Mouse (Mus musculus): Measurements from ENCODE around the gene Cyp4x1. TPM values are rescaled to one million over a fixed set of nuclear protein-coding genes. Genes with fewer than 3 reads are reported as not detected.
"Not testable (repeated sequence)": the region's sequence is repeated elsewhere in the genome, so short reads cannot be mapped to it uniquely, and the experiment has no call there.

Gene Cyp4x1
- 10.0 and 11.3 TPM in 2 replicates for polyA plus RNA-seq (2012; rRNA removed)

- TF ChIP-seq POLR2A (IDR thresholded peaks at IDR 0.05; ENCODE audit: extremely low read depth, insufficient read depth, low read length) (peak; percentile 44), CTCF (IDR thresholded peaks at IDR 0.05; ENCODE audit: extremely low read depth, insufficient read depth, low read length) (no peak)
- Histone ChIP-seq H3K27ac (ENCODE audit: insufficient read depth, low read length) (peak within 1 kb of the TSS; percentile 94), H3K4me1 (ENCODE audit: control insufficient read depth, insufficient read depth, low read length) (no peaks in the 10 kb centered on the region), H3K4me3 (ENCODE audit: insufficient read depth, low read length) (peak within 1 kb of the TSS; percentile 53)
These were observed at the start of gene Cyp4x1 for GRCm38 (mm10) chr4:115133621-115134295. Cyp4x1 (minus strand) TSS chr4:115134281.

- not testable (repeated sequence) for H3K27ac ChIP-seq (ENCODE audit: insufficient read depth, low read length); H3K4me3 ChIP-seq (ENCODE audit: insufficient read depth, low read length); H3K4me1 ChIP-seq (ENCODE audit: control insufficient read depth, insufficient read depth, low read length)
These were observed 42.1 kb upstream of the Cyp4x1 start for GRCm38 (mm10) chr4:115176201-115176600.

GRCm38 (mm10) chr4:115174694-115175353 is 40.7 kb upstream of the Cyp4x1 start:
- TF ChIP-seq POLR2A (IDR thresholded peaks at IDR 0.05; ENCODE audit: extremely low read depth, insufficient read depth, low read length) (no peak), CTCF (IDR thresholded peaks at IDR 0.05; ENCODE audit: extremely low read depth, insufficient read depth, low read length) (no peak)
- no peaks in the 10 kb centered on the region for H3K4me1 ChIP-seq (ENCODE audit: control insufficient read depth, insufficient read depth, low read length)
- H3K4me3 ChIP-seq (ENCODE audit: insufficient read depth, low read length) = no peak overlapping the region
- no peak overlapping the region for H3K27ac ChIP-seq (ENCODE audit: insufficient read depth, low read length)

- H3K4me1 ChIP-seq (ENCODE audit: control insufficient read depth, insufficient read depth, low read length); H3K27ac ChIP-seq (ENCODE audit: insufficient read depth, low read length); H3K4me3 ChIP-seq (ENCODE audit: insufficient read depth, low read length): not testable (repeated sequence)
These were observed 24.9 kb upstream of the Cyp4x1 start for GRCm38 (mm10) chr4:115158963-115159362.

DNA sequence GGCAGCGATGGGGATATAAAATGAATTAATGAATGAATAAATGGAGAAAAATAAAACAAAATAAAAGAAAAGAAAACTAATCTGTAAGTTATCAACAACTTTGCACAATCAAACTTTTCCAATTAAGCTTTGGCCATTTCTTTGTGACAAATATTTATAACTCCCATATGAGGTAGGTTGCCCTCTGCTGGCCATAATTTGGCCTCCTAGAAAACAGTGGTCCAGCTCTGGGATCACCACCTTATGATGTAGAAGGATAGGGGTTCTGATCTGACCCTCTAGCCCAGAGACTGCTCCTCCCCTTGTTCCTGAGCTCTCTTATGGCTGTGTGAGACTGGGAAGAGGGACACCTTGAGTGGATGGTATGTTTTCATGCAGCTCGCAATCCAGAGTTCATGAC is 20.6 kb upstream of the Cyp4x1 start:
- Histone ChIP-seq H3K4me1 (ENCODE audit: control insufficient read depth, insufficient read depth, low read length) (no peaks in the 10 kb centered on the region), H3K27ac (ENCODE audit: insufficient read depth, low read length) (no peak overlapping the region), H3K4me3 (ENCODE audit: insufficient read depth, low read length) (no peak overlapping the region)
- TF ChIP-seq CTCF (IDR thresholded peaks at IDR 0.05; ENCODE audit: extremely low read depth, insufficient read depth, low read length) (no peak), POLR2A (IDR thresholded peaks at IDR 0.05; ENCODE audit: extremely low read depth, insufficient read depth, low read length) (no peak)

GRCm38 (mm10) chr4:115134296-115134630 is 182 bp upstream of the Cyp4x1 start:
- Histone ChIP-seq H3K4me3 (ENCODE audit: insufficient read depth, low read length) (peak overlapping the region; percentile 53), H3K4me1 (ENCODE audit: control insufficient read depth, insufficient read depth, low read length) (no peaks in the 10 kb centered on the region), H3K27ac (ENCODE audit: insufficient read depth, low read length) (peak overlapping the region; percentile 94; the same call in 1 of the 2 replicates)
- TF ChIP-seq CTCF (IDR thresholded peaks at IDR 0.05; ENCODE audit: extremely low read depth, insufficient read depth, low read length) (no peak), POLR2A (IDR thresholded peaks at IDR 0.05; ENCODE audit: extremely low read depth, insufficient read depth, low read length) (no peak)

DNA sequence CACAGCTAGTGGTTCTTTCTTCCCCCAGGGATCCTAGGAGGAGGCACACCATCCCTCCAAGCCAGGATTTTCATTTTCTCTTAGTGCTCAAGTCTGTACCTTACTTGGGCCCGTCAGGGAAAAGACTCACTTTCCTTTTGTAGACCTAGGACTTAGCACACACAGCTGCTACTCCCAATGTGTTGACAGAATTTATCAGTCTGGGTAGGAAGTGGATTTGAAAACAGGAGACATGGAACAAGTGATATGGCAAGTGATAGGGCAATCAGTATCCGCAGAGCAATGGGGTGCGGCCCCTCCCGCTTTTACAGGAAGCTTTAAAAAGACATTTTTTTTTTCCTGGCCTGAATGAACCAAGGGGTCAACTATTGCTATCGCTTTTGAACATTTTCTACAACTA is 996 bp downstream of the Cyp4x1 start:
- no peaks in the 10 kb centered on the region for H3K4me1 ChIP-seq (ENCODE audit: control insufficient read depth, insufficient read depth, low read length)
- H3K4me3 ChIP-seq (ENCODE audit: insufficient read depth, low read length) = peak overlapping the region; percentile 53
- no peak for TF ChIP-seq POLR2A (IDR thresholded peaks at IDR 0.05; ENCODE audit: extremely low read depth, insufficient read depth, low read length)
- TF ChIP-seq CTCF (IDR thresholded peaks at IDR 0.05; ENCODE audit: extremely low read depth, insufficient read depth, low read length) = no peak
- H3K27ac ChIP-seq (ENCODE audit: insufficient read depth, low read length) = 0 out of 2 replicates have a peak overlapping the region, but pooled peaks have one; percentile 94

- no peak overlapping the region for H3K4me3 ChIP-seq (ENCODE audit: insufficient read depth, low read length)
These were observed 9.4 kb downstream of the Cyp4x1 start for GRCm38 (mm10) chr4:115124713-115125112.

GRCm38 (mm10) chr4:115123507-115123906 is 10.6 kb downstream of the Cyp4x1 start:
- Histone ChIP-seq H3K4me1 (ENCODE audit: control insufficient read depth, insufficient read depth, low read length) (no peaks in the 10 kb centered on the region), H3K27ac (ENCODE audit: insufficient read depth, low read length) (no peak overlapping the region), H3K4me3 (ENCODE audit: insufficient read depth, low read length) (no peak overlapping the region)
- TF ChIP-seq POLR2A (IDR thresholded peaks at IDR 0.05; ENCODE audit: extremely low read depth, insufficient read depth, low read length) (no peak), CTCF (IDR thresholded peaks at IDR 0.05; ENCODE audit: extremely low read depth, insufficient read depth, low read length) (no peak)

More at GRCm38 (mm10) chr4:115124713-115125112, 9.4 kb downstream of the Cyp4x1 start:
- no peak overlapping the region for H3K27ac ChIP-seq (ENCODE audit: insufficient read depth, low read length)
- TF ChIP-seq POLR2A (IDR thresholded peaks at IDR 0.05; ENCODE audit: extremely low read depth, insufficient read depth, low read length) = no peak
- no peak for TF ChIP-seq CTCF (IDR thresholded peaks at IDR 0.05; ENCODE audit: extremely low read depth, insufficient read depth, low read length)
- no peaks in the 10 kb centered on the region for H3K4me1 ChIP-seq (ENCODE audit: control insufficient read depth, insufficient read depth, low read length)

GRCm38 (mm10) chr4:115121608-115122007 is 12.5 kb downstream of the Cyp4x1 start:
- TF ChIP-seq CTCF (IDR thresholded peaks at IDR 0.05; ENCODE audit: extremely low read depth, insufficient read depth, low read length) (no peak), POLR2A (IDR thresholded peaks at IDR 0.05; ENCODE audit: extremely low read depth, insufficient read depth, low read length) (no peak)
- H3K27ac ChIP-seq (ENCODE audit: insufficient read depth, low read length) = no peak overlapping the region
- no peaks in the 10 kb centered on the region for H3K4me1 ChIP-seq (ENCODE audit: control insufficient read depth, insufficient read depth, low read length)
- no peak overlapping the region for H3K4me3 ChIP-seq (ENCODE audit: insufficient read depth, low read length)
